Mouse (Mus musculus) hindbrain, embryonic 16.5 days (tissue): Measurements from ENCODE around the gene Erich6. TPM values are rescaled to one million over a fixed set of nuclear protein-coding genes. Genes with fewer than 3 reads are reported as not detected.

Experiments
- ATAC-seq: fragments of 200-750 bp; cut with Nextera tagmentation; 2 replicates; pipeline ENCODE4 v1.8.0; 2017; ENCODE audit warnings: moderate TSS enrichment, moderate library complexity
- H3K27ac ChIP-seq: fragments of 300-500 bp; sonication (generic); 2 replicates; pipeline ENCODE4 v1.5.1; 2014; ENCODE audit warnings: low read depth, mild to moderate bottlenecking, control low read depth, low read length, moderate library complexity
- H3K27me3 ChIP-seq: fragments of 300-500 bp; sonication (generic); replicated peaks from 2 replicates; pipeline ENCODE4 v1.6.1; 2014; ENCODE audit warnings: low read length; ENCODE audit not compliant: control insufficient read depth, insufficient read depth
- H3K36me3 ChIP-seq: fragments of 300-500 bp; sonication (generic); 2 replicates; pipeline ENCODE4 v1.6.1; 2014; ENCODE audit warnings: mild to moderate bottlenecking, low read length, moderate library complexity, mixed read lengths; ENCODE audit not compliant: control insufficient read depth, insufficient read depth
- H3K4me1 ChIP-seq: fragments of 300-500 bp; sonication (generic); 2 replicates; pipeline ENCODE4 v1.6.1; 2014; ENCODE audit warnings: low read depth, low read length; ENCODE audit not compliant: control insufficient read depth, insufficient read depth
- H3K4me2 ChIP-seq: fragments of 300-500 bp; sonication (generic); 2 replicates; pipeline ENCODE4 v1.6.1; 2014; ENCODE audit warnings: mild to moderate bottlenecking, low read length, control low read depth, moderate library complexity
- H3K4me3 ChIP-seq: fragments of 300-500 bp; sonication (generic); 2 replicates; pipeline ENCODE4 v1.5.1; 2014; ENCODE audit warnings: mild to moderate bottlenecking, low read length, control low read depth, moderate library complexity
- H3K9ac ChIP-seq: fragments of 300-500 bp; sonication (generic); 2 replicates; pipeline ENCODE4 v1.6.1; 2014; ENCODE audit warnings: low read depth, mild to moderate bottlenecking, control low read depth, low read length, moderate library complexity
- H3K9me3 ChIP-seq: fragments of 300-500 bp; sonication (generic); 2 replicates; pipeline ENCODE4 v1.6.1; 2014; ENCODE audit warnings: mild to moderate bottlenecking, low read length, moderate library complexity; ENCODE audit not compliant: control insufficient read depth
- WGBS: fragments of 180-500 bp; shearing (Covaris S2); extraction: QIAGEN DNeasy Blood & Tissue Kit; methylation state at CpG from one replicate; pipeline ENCODE4 v1.1.7; 2014; 5-methylcytosine and 5-hydroxymethylcytosine counted together
- polyA plus RNA-seq: library from polyadenylated mRNA; unstranded; fragments of >200 nt; fragmentation: Nextera tagmentation; extraction: Ambion mirVana; gene quantifications from 2 replicates; pipeline ENCODE4 v1.2.1, GENCODE M21; 2015

Gene Erich6
- polyA plus RNA-seq, 1 experiment from 2014 or later: 0.15 TPM

- Histone ChIP-seq H3K9me3 (no peaks in the 10 kb centered on the region), H3K27ac (peak overlapping the region; percentile 99), H3K4me3 (peak overlapping the region; percentile 85), H3K4me2 (peak overlapping the region; percentile 65), H3K4me1 (peaks cover 10% of the 10 kb centered on the region; the same call in 1 of the 2 replicates), H3K27me3 (no peaks in the 10 kb centered on the region), H3K9ac (peak overlapping the region; percentile 99), H3K36me3 (no peaks in the 10 kb centered on the region)
- under 1% methylated on average over 21 of the region's 36 CpGs for WGBS
- peak; percentile 77 for ATAC-seq
These were observed 59.9 kb downstream of the Erich6 start for GRCm38 (mm10) chr3:58577067-58577503.

- H3K36me3 ChIP-seq: no peaks in the 10 kb centered on the region
- peak within 1 kb of the TSS; percentile 85 for H3K4me3 ChIP-seq
- peak within 1 kb of the TSS; percentile 99 for H3K9ac ChIP-seq
- no peaks in the 10 kb centered on the region for H3K9me3 ChIP-seq
- WGBS: under 1% methylated on average over 59 of the region's 59 CpGs
- peak within 1 kb of the TSS; percentile 65 for H3K4me2 ChIP-seq
- H3K27me3 ChIP-seq: no peaks in the 10 kb centered on the region
- peaks cover 10% of the 10 kb centered on the region; the same call in 1 of the 2 replicates for H3K4me1 ChIP-seq
- H3K27ac ChIP-seq: peak within 1 kb of the TSS; percentile 99
- ATAC-seq: peak; percentile 97
These were observed 60.6 kb downstream of the Erich6 start, which contains the start of gene Selenot for GRCm38 (mm10) chr3:58576137-58577066. Selenot (plus strand) TSS chr3:58576636.

- no peaks in the 10 kb centered on the region for H3K4me1 ChIP-seq
- WGBS: 91% methylated on average over 3 of the region's 3 CpGs
- no peak overlapping the region for H3K9ac ChIP-seq
- no peak overlapping the region for H3K4me2 ChIP-seq
- H3K27ac ChIP-seq: no peak overlapping the region
- H3K36me3 ChIP-seq: no peaks in the 10 kb centered on the region
- no peak for ATAC-seq
- H3K27me3 ChIP-seq: no peaks in the 10 kb centered on the region
- no peak overlapping the region for H3K4me3 ChIP-seq
- no peaks in the 10 kb centered on the region for H3K9me3 ChIP-seq
These were observed 66.2 kb downstream of the Erich6 start for GRCm38 (mm10) chr3:58570821-58571220.

Other genes with a start within 250 kb of the Erich6 start
- 5.7 and 6.9 TPM in 2 replicates for gene Tsc22d2, start 222.5 kb downstream of the Erich6 start, polyA plus RNA-seq
- gene Eif2a, start 111.4 kb downstream of the Erich6 start, polyA plus RNA-seq: 32.6 and 33.0 TPM in 2 replicates
- gene Serp1, start 111.3 kb downstream of the Erich6 start, polyA plus RNA-seq: 59.2 and 63.1 TPM in 2 replicates
- 25.7 and 27.4 TPM in 2 replicates for gene Selenot, start 60.6 kb downstream of the Erich6 start, polyA plus RNA-seq
- gene Siah2, start 55.2 kb upstream of the Erich6 start, polyA plus RNA-seq: 8.4 and 10.4 TPM in 2 replicates
- gene Mindy4b-ps, start 185.1 kb upstream of the Erich6 start, polyA plus RNA-seq: 0.12 and 0.21 TPM in 2 replicates
- 2.6 and 4.0 TPM in 2 replicates for gene Clrn1, start 248.1 kb upstream of the Erich6 start, polyA plus RNA-seq